Mouse (Mus musculus): ENCODE measurements at regions not wholly inside any gene's neighbourhood (a gene's known extent, or its start where the extent isn't known, plus 50 kb on each side); places are given as distances from the start of the nearest gene placed in this dataset.

GRCm38 (mm10) chr3:150752787-150753186, 684.9 kb upstream of the Adgrl4 start:
- no peak for DNase-seq (ENCODE audit: extremely low read depth, low read depth, low spot score)

- no peak for DNase-seq (ENCODE audit: extremely low read depth, low read depth, low spot score)
Observed at GRCm38 (mm10) chr3:150759854-150760253, 677.8 kb upstream of the Adgrl4 start.

GRCm38 (mm10) chr3:150784576-150784975, 653.1 kb upstream of the Adgrl4 start:
- DNase-seq (ENCODE audit: extremely low read depth, low read depth, low spot score): no peak

- DNase-seq (ENCODE audit: extremely low read depth, low read depth, low spot score): no peak
Observed at GRCm38 (mm10) chr3:150817807-150818206, 619.9 kb upstream of the Adgrl4 start.

GRCm38 (mm10) chr3:150819369-150819768, 618.3 kb upstream of the Adgrl4 start:
- no peak for DNase-seq (ENCODE audit: extremely low read depth, low read depth, low spot score)

- no peak for DNase-seq (ENCODE audit: extremely low read depth, low read depth, low spot score)
Observed at GRCm38 (mm10) chr3:150820039-150820438, 617.6 kb upstream of the Adgrl4 start.

GRCm38 (mm10) chr3:150846029-150846428, 591.7 kb upstream of the Adgrl4 start:
- DNase-seq (ENCODE audit: extremely low read depth, low read depth, low spot score): no peak

GRCm38 (mm10) chr3:150852107-150852506, 585.6 kb upstream of the Adgrl4 start:
- no peak for DNase-seq (ENCODE audit: extremely low read depth, low read depth, low spot score)

- no peak for DNase-seq (ENCODE audit: extremely low read depth, low read depth, low spot score)
Observed at GRCm38 (mm10) chr3:150896668-150897067, 541.0 kb upstream of the Adgrl4 start.

- no peak for DNase-seq (ENCODE audit: extremely low read depth, low read depth, low spot score)
Observed at GRCm38 (mm10) chr3:150910091-150910490, 527.6 kb upstream of the Adgrl4 start.

GRCm38 (mm10) chr3:150954897-150955296, 482.8 kb upstream of the Adgrl4 start:
- DNase-seq (ENCODE audit: extremely low read depth, low read depth, low spot score): no peak

GRCm38 (mm10) chr3:150999652-151000051, 438.0 kb upstream of the Adgrl4 start:
- DNase-seq (ENCODE audit: extremely low read depth, low read depth, low spot score): no peak

- no peak for DNase-seq (ENCODE audit: extremely low read depth, low read depth, low spot score)
Observed at GRCm38 (mm10) chr3:151000217-151000616, 437.5 kb upstream of the Adgrl4 start.

GRCm38 (mm10) chr3:151001881-151002412, 435.7 kb upstream of the Adgrl4 start:
- DNase-seq (ENCODE audit: extremely low read depth, low read depth, low spot score): no peak

- DNase-seq (ENCODE audit: extremely low read depth, low read depth, low spot score): no peak
Observed at GRCm38 (mm10) chr3:151003524-151003923, 434.2 kb upstream of the Adgrl4 start.

GRCm38 (mm10) chr3:151003990-151004389, 433.7 kb upstream of the Adgrl4 start:
- no peak for DNase-seq (ENCODE audit: extremely low read depth, low read depth, low spot score)

- no peak for DNase-seq (ENCODE audit: extremely low read depth, low read depth, low spot score)
Observed at GRCm38 (mm10) chr3:151020014-151020413, 417.7 kb upstream of the Adgrl4 start.

- no peak for DNase-seq (ENCODE audit: extremely low read depth, low read depth, low spot score)
Observed at GRCm38 (mm10) chr3:151057491-151057890, 380.2 kb upstream of the Adgrl4 start.

- no peak for DNase-seq (ENCODE audit: extremely low read depth, low read depth, low spot score)
Observed at GRCm38 (mm10) chr3:151072322-151072721, 365.4 kb upstream of the Adgrl4 start.

- no peak for DNase-seq (ENCODE audit: extremely low read depth, low read depth, low spot score)
Observed at GRCm38 (mm10) chr3:151116831-151117230, 320.9 kb upstream of the Adgrl4 start.

GRCm38 (mm10) chr3:151117583-151118041, 320.1 kb upstream of the Adgrl4 start:
- peak; percentile 31 for DNase-seq (ENCODE audit: extremely low read depth, low read depth, low spot score)

- no peak for DNase-seq (ENCODE audit: extremely low read depth, low read depth, low spot score)
Observed at GRCm38 (mm10) chr3:151124131-151124530, 313.6 kb upstream of the Adgrl4 start.

GRCm38 (mm10) chr3:151146889-151147288, 290.8 kb upstream of the Adgrl4 start:
- DNase-seq (ENCODE audit: extremely low read depth, low read depth, low spot score): no peak
